Mouse (Mus musculus) neural tube, embryonic 11.5 days (tissue): ENCODE results near the gene Ankrd44. TPM values are rescaled to one million over a fixed set of nuclear protein-coding genes. Genes with fewer than 3 reads are reported as not detected.

Source experiments
- ATAC-seq: fragments of 200-750 bp; cut with Nextera tagmentation; 2 replicates; pipeline ENCODE4 v1.8.0; 2017; ENCODE audit warnings: moderate number of reproducible peaks, mild to moderate bottlenecking, moderate TSS enrichment, moderate library complexity; ENCODE audit not compliant: insufficient read depth, low FRiP score, low TSS enrichment
- DNase-seq: peaks from one replicate; pipeline ENCODE4 v3.0.0-alpha.2; 2015; ENCODE audit warnings: low spot score
- H3K27ac ChIP-seq: fragments of 300-500 bp; sonication (generic); 2 replicates; pipeline ENCODE4 v1.5.1; 2014; ENCODE audit warnings: low read depth, mild to moderate bottlenecking, low read length
- H3K27me3 ChIP-seq: fragments of 300-500 bp; sonication (generic); 2 replicates; pipeline ENCODE4 v1.6.1; 2014; ENCODE audit warnings: mild to moderate bottlenecking, low read length, mixed read lengths; ENCODE audit not compliant: control insufficient read depth, insufficient read depth
- H3K36me3 ChIP-seq: fragments of 300-500 bp; sonication (generic); 2 replicates; pipeline ENCODE4 v1.6.1; 2014; ENCODE audit warnings: mild to moderate bottlenecking, low read length, moderate library complexity, mixed read lengths; ENCODE audit not compliant: control insufficient read depth, insufficient read depth
- H3K4me1 ChIP-seq: fragments of 300-500 bp; sonication (generic); 2 replicates; pipeline ENCODE4 v1.6.1; 2014; ENCODE audit warnings: low read length, mixed read lengths; ENCODE audit not compliant: control insufficient read depth, insufficient read depth
- H3K4me2 ChIP-seq: fragments of 300-500 bp; sonication (generic); 2 replicates; pipeline ENCODE4 v1.6.1; 2014; ENCODE audit warnings: low read depth, mild to moderate bottlenecking, moderate library complexity
- H3K4me3 ChIP-seq: fragments of 300-500 bp; sonication (generic); 2 replicates; pipeline ENCODE4 v1.5.1; 2014; ENCODE audit warnings: low read depth, low read length
- H3K9ac ChIP-seq: fragments of 300-500 bp; sonication (generic); 2 replicates; pipeline ENCODE4 v1.6.1; 2014; ENCODE audit warnings: mild to moderate bottlenecking, low read length
- H3K9me3 ChIP-seq: fragments of 300-500 bp; sonication (generic); 2 replicates; pipeline ENCODE4 v1.6.1; 2016; ENCODE audit warnings: low read length; ENCODE audit not compliant: control insufficient read depth
- WGBS: fragments of 180-500 bp; shearing (Covaris S2); extraction: QIAGEN DNeasy Blood & Tissue Kit; methylation state at CpG from one replicate; pipeline ENCODE4 v1.1.7; 2014; 5-methylcytosine and 5-hydroxymethylcytosine counted together
- polyA plus RNA-seq: library from polyadenylated mRNA; unstranded; fragments of >200 nt; fragmentation: Nextera tagmentation; extraction: Ambion mirVana; gene quantifications from 2 replicates; pipeline ENCODE4 v1.2.1, GENCODE M21; 2014

Ankrd44 gene
- polyA plus RNA-seq, 1 experiment from 2014 or later = 13.3 TPM

DNA sequence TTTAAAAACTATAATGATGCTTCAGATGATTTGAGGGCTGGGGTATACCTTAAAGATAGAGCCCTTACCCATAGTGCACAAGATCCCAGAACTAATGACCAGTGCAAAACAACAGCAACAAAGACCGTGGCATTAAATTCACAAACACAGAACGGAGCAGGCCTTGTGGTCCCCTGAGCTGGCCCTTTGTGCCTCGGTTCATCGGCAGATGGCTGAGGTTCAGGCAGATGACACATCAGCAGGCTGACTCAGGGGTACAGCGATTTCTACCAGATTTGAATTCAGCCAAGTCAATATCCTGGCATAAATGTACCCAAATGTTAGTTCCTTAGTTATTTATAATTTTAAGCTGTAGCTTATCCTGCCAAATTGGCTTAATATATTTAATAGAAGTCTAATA is 153.3 kb downstream of the Ankrd44 start:
- H3K36me3 ChIP-seq = no peaks in the 10 kb centered on the region
- H3K4me1 ChIP-seq = no peaks in the 10 kb centered on the region
- H3K9ac ChIP-seq = no peak overlapping the region
- peak; percentile 24 for DNase-seq
- ATAC-seq = no peak
- H3K9me3 ChIP-seq = no peaks in the 10 kb centered on the region
- H3K4me3 ChIP-seq = no peak overlapping the region
- H3K27me3 ChIP-seq = no peaks in the 10 kb centered on the region
- no peak overlapping the region for H3K4me2 ChIP-seq
- WGBS = 72% methylated on average over 5 of the region's 5 CpGs
- no peak overlapping the region for H3K27ac ChIP-seq

DNA sequence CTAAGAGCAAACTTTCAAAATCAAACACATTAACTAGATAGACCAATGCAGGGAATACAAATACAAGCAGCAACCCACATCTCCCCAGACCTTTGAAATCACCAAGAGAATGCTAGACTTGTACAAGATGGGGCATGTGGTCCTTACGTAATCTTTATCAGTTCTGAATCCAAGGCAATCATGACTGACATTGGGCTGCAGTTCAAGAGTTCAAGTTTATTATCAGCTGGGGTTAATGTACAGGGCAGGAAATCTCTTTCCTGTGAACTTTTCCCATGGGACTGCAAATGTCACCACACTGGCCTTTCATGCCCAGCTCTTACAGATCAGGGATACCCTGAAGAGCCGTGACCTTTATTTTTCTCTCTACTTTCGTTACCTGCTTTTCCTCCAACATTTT is 154.7 kb downstream of the Ankrd44 start:
- Histone ChIP-seq H3K9me3 (no peaks in the 10 kb centered on the region), H3K4me2 (no peak overlapping the region), H3K9ac (no peak overlapping the region), H3K27me3 (no peaks in the 10 kb centered on the region), H3K4me1 (no peaks in the 10 kb centered on the region), H3K4me3 (no peak overlapping the region), H3K36me3 (no peaks in the 10 kb centered on the region), H3K27ac (no peak overlapping the region)
- DNase-seq = no peak
- 85% methylated on average over 3 of the region's 3 CpGs for WGBS
- ATAC-seq = no peak

DNA sequence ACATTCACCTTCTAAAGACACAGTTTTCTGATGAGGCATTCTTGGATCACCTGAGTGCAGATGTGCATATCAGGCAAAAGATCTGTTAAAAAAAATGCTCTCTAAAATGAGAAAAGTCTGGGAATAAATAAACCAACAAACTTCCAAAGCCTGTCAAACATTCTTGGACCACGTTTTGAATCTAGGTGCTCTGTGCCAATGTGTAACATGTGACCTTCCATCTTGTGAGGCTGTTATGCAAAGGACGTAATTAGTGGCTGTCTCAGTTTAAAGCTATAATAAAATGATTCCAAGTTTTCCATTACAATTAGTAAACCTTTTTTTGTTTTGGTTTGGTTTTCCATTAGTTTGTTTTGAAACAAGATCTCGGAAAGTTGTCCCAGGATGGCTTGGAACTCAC is 159.0 kb downstream of the Ankrd44 start:
- no peak overlapping the region for H3K4me3 ChIP-seq
- WGBS = 86% methylated on average over 3 of the region's 3 CpGs
- DNase-seq = no peak

DNA sequence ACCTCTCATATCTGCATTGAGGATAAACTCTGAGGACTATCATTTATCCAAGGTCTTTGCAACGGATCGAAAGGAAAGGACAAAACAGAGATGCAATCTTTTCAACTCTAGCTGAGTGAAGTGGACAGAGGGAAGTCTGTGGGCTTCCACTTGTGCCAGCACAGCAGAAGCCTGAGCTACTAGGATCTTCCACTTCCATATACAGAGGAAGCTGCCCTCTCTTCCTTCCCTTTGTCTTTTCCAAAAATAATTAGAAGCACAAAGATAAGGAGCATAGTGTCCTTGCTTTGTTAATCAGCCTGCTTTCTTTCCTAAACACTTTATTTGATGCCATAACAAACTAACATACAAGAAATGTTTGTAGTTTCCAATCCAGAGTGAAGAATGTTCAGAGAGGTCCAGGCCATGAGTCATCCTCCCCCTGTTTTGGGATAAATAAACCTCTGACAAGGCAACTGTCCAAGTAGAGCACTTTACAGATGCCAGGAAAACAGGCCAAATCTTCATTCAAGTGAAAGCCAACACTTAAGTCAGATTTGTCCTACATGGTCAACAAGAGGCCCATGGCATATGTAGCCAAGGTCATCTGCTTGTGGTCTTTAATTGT is 160.5 kb downstream of the Ankrd44 start:
- 95% methylated on average over 2 of the region's 2 CpGs for WGBS
- H3K4me2 ChIP-seq = no peak overlapping the region
- DNase-seq (no peak), ATAC-seq (no peak)
- H3K36me3 ChIP-seq = no peaks in the 10 kb centered on the region
- no peaks in the 10 kb centered on the region for H3K4me1 ChIP-seq
- H3K27ac ChIP-seq = no peak overlapping the region
- no peaks in the 10 kb centered on the region for H3K27me3 ChIP-seq
- no peak overlapping the region for H3K4me3 ChIP-seq
- H3K9me3 ChIP-seq = no peaks in the 10 kb centered on the region
- H3K9ac ChIP-seq = no peak overlapping the region

More for the DNA sequence above, 159.0 kb downstream of the Ankrd44 start:
- no peaks in the 10 kb centered on the region for H3K9me3 ChIP-seq
- H3K27ac ChIP-seq = no peak overlapping the region
- ATAC-seq = no peak
- no peak overlapping the region for H3K9ac ChIP-seq
- H3K4me2 ChIP-seq = no peak overlapping the region
- no peaks in the 10 kb centered on the region for H3K36me3 ChIP-seq
- H3K27me3 ChIP-seq = no peaks in the 10 kb centered on the region
- H3K4me1 ChIP-seq = no peaks in the 10 kb centered on the region

DNA sequence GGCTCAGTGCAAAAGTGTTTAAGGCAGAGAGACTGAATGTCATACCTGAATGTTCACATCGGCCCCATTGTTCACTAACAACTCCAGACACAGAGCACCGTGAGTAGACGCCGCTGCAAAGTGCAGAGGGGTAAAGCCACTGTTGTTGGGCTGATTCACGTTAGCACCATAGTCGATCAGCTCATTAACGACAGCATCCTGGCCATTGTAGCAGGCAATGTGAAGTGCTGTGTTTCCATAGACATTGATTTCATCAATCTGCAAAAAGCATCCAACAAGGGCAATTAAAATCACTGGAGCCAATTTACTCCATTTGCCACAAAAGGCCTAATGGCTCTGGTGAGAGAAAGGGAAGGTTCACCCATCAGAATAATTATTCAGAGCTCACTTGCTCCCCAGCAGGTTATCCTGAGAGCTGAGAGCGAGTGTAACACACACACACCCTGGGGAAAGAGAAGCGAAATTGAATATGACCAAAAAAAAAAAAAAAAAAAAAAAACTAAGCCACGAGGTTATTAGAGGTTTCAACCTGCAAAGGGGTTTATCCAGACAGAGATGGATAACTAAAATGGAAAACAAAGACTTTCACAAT is 163.9 kb downstream of the Ankrd44 start:
- Histone ChIP-seq H3K9ac (no peak overlapping the region), H3K4me1 (no peaks in the 10 kb centered on the region), H3K4me2 (no peak overlapping the region), H3K36me3 (no peaks in the 10 kb centered on the region), H3K9me3 (no peaks in the 10 kb centered on the region), H3K4me3 (no peak overlapping the region), H3K27me3 (no peaks in the 10 kb centered on the region), H3K27ac (no peak overlapping the region)
- DNase-seq = no peak
- 82% methylated on average over 10 of the region's 10 CpGs for WGBS
- no peak for ATAC-seq

DNA sequence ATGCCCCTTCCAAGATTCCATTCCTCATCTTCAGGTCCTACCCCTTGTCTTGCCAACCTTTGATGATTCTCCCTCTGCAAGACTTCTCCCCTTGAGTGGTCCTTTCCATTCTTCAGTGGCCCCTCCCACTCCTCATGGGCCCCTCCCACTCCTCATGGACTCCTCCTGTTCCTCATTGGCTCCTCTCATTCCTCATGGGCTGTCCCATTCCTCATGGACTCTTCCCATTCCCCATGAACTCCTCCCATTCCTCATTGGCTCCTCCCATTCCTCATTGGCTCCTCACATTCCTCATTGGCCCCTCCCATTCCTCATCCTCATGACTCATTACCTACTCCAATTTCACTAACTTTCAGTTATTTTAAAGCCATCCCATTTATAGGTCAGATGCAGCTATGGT is 166.3 kb downstream of the Ankrd44 start:
- ATAC-seq (no peak), DNase-seq (no peak)
- H3K4me1 ChIP-seq = no peaks in the 10 kb centered on the region
- no peak overlapping the region for H3K4me3 ChIP-seq
- no peaks in the 10 kb centered on the region for H3K27me3 ChIP-seq
- no peaks in the 10 kb centered on the region for H3K36me3 ChIP-seq
- no peak overlapping the region for H3K27ac ChIP-seq
- H3K9ac ChIP-seq = no peak overlapping the region
- no peaks in the 10 kb centered on the region for H3K9me3 ChIP-seq
- no peak overlapping the region for H3K4me2 ChIP-seq

DNA sequence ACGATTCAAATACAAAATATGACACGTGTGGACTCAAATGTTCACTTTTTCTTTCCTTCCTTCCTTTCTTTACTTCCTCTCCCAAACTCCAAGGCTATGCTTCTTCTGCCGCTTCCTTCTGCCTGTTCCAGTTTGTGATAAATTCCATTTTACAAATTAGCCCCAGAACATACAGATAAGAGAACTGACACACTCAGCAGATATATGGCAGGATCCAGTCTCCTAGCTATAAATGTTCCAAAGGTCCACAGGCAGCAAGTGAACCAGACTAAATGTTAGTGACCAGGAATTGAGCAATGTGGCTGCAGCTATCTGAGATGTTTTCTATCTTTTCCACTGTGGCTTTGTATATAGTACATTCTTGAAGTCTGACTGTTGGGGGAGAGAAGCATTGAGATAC is 168.9 kb downstream of the Ankrd44 start:
- Histone ChIP-seq H3K4me2 (no peak overlapping the region), H3K9me3 (no peaks in the 10 kb centered on the region), H3K9ac (no peak overlapping the region), H3K27ac (no peak overlapping the region), H3K36me3 (no peaks in the 10 kb centered on the region), H3K4me1 (no peaks in the 10 kb centered on the region), H3K4me3 (no peak overlapping the region), H3K27me3 (no peaks in the 10 kb centered on the region)
- DNase-seq (no peak), ATAC-seq (no peak)
- WGBS = 90% methylated on average over 3 of the region's 3 CpGs

DNA sequence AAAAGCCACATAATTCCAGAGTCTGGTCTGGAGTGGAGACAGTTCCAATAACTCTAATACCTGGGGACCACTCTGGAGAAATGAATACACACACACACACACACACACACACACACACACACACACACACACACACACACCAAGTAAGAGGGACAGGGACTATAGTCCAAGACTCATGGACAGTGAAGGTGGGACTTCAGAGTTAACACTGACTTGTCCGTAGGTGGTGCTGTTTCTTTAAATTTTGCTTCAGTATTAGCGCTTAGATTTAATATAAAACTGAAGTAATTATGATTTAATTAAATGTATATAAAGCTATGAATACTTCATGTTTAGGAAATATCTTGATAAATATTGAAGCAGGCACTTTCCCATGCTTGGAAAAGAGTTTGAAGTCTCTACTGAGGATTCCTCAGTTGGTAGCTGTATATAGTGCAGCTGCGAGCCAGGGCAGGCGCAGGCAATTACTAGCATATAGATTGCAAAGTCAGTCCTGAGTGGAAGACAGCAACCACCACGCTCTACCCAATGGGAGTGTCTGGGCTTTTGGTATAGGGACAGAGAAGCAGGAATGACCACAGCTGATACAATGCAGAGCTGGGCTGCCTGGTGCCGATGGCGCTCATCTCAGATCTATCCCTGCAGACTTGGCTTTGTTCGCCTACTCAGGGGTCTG is 170.4 kb downstream of the Ankrd44 start:
- no peaks in the 10 kb centered on the region for H3K27me3 ChIP-seq
- no peak overlapping the region for H3K9ac ChIP-seq
- DNase-seq (no peak), ATAC-seq (no peak)
- no peak overlapping the region for H3K4me3 ChIP-seq
- no peaks in the 10 kb centered on the region for H3K4me1 ChIP-seq
- WGBS = 88% methylated on average over 8 of the region's 8 CpGs
- no peak overlapping the region for H3K27ac ChIP-seq
- H3K4me2 ChIP-seq = no peak overlapping the region
- no peaks in the 10 kb centered on the region for H3K9me3 ChIP-seq
- no peaks in the 10 kb centered on the region for H3K36me3 ChIP-seq

DNA sequence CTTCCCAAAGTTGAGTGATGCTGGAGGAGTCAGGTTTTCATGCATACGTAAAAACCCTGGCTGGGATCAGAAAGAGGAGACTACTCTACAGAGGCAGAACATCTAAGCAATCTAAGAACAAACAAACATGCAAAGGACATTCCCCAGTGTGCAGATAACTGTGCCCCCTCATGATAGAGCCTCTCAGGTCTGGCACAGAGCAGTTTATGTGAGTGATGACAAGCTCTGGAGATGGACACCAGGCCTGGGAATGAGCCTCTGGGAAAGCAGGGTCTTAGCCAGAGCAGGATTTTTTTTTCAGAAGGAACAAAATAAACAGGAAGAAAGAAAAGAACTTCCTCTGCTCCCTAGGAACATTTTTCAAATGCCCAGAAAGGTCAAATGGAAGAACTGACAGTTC is 176.2 kb downstream of the Ankrd44 start:
- ATAC-seq (no peak), DNase-seq (no peak)
- Histone ChIP-seq H3K27ac (no peak overlapping the region), H3K4me2 (no peak overlapping the region), H3K36me3 (no peaks in the 10 kb centered on the region), H3K9me3 (no peaks in the 10 kb centered on the region), H3K9ac (no peak overlapping the region), H3K4me3 (no peak overlapping the region), H3K27me3 (no peaks in the 10 kb centered on the region), H3K4me1 (no peaks in the 10 kb centered on the region)
- WGBS = 91% methylated on average over 1 of the region's 1 CpGs
